Mouse (Mus musculus): ENCODE results near the gene Btbd35f4.
"Not testable (repeated sequence)": the region's sequence is repeated elsewhere in the genome, so short reads cannot be mapped to it uniquely, and the experiment has no call there.

The Btbd35f4 gene

DNA sequence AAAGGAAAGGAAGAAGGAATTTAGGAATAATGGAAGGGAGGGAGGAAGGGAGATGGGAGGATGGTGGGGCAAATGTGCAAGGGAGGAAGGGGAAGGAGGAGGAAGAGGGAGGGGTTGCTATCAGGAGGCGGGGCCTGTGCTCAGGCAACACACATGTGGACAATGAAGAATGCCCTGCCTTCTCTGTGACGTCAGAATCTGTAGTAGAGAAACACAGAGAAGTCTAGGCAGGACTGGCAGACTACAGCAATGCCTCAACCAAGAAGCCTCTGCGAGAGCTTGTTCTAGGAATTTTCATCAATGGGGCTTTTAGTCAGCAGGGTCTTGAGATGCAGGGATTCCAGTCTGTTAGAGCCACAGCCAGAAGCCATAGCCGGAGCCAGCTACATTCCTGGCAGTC, at the start of gene Btbd35f4:
Btbd35f4 (plus strand) TSS at position 301 of the 400 bp plus-strand sequence.
- DNase-seq (ENCODE audit: extremely low spot score, low spot score): not testable (repeated sequence)

DNA sequence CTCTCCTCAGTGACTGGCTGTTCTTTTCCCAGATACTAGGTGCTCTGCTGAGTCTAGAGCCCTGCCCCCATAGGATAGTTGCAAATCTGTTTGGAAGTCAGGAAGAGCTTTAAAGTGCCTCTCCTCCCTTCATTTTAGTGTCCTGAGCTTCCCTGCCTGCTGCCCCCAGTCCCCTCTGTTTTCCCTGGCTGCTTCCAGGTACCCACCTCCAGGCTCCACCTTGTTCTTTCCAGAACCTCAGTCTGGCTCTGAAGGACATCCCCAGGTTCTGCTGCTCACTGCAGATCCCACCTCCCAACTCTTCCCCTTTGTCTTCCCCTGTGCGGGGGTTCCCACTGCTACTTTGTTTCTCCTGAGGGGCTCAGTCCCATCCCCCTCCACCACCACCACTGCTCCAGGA, 39.7 kb downstream of the Btbd35f4 start:
- not testable (repeated sequence) for DNase-seq (ENCODE audit: extremely low spot score, low spot score)

Data from neural tube, embryonic 10.5 days (tissue).